Mouse (Mus musculus) spleen, postnatal 36 days (tissue): ENCODE data around the gene Nacad.

Experiments used
- DNase-seq, 2 experiments: peaks; one replicate each; pipeline ENCODE4 v3.0.0; 2022; ENCODE audit warnings: low spot score in 2 of 2, mixed read lengths in 1 of 2

Nacad gene

GRCm38 (mm10) chr11:6581560-6581959, 24.3 kb downstream of the Nacad start:
- DNase-seq: peak; percentile 73 to 75

GRCm38 (mm10) chr11:6580065-6580750, 25.6 kb downstream of the Nacad start:
- no peak for DNase-seq

- DNase-seq: no peak
Observed at GRCm38 (mm10) chr11:6579361-6579760, 26.5 kb downstream of the Nacad start.

- peak; percentile 59 to 60 for DNase-seq
Observed at GRCm38 (mm10) chr11:6576151-6576550, 29.7 kb downstream of the Nacad start.

- no peak for DNase-seq
Observed at GRCm38 (mm10) chr11:6569410-6569777, 36.5 kb downstream of the Nacad start.

GRCm38 (mm10) chr11:6568584-6569409, 37.1 kb downstream of the Nacad start:
- no peak for DNase-seq

- no peak for DNase-seq
Observed at GRCm38 (mm10) chr11:6567951-6568350, 37.9 kb downstream of the Nacad start.

GRCm38 (mm10) chr11:6566496-6566895, 39.4 kb downstream of the Nacad start:
- DNase-seq: no peak

GRCm38 (mm10) chr11:6563201-6563600, 42.7 kb downstream of the Nacad start:
- DNase-seq: no peak

GRCm38 (mm10) chr11:6562359-6562758, 43.5 kb downstream of the Nacad start:
- DNase-seq: peak; percentile 67 to 69

- no peak for DNase-seq
Observed at GRCm38 (mm10) chr11:6561474-6561873, 44.4 kb downstream of the Nacad start.

GRCm38 (mm10) chr11:6560655-6561360, 45.0 kb downstream of the Nacad start:
- DNase-seq: peak; percentile 72 to 78

- DNase-seq: no peak
Observed at GRCm38 (mm10) chr11:6559996-6560395, 45.9 kb downstream of the Nacad start.

- DNase-seq: no peak
Observed at GRCm38 (mm10) chr11:6558234-6558633, 47.6 kb downstream of the Nacad start.

- DNase-seq: no peak
Observed at GRCm38 (mm10) chr11:6550201-6550600, 55.7 kb downstream of the Nacad start.

- no peak for DNase-seq
Observed at GRCm38 (mm10) chr11:6549770-6550169, 56.1 kb downstream of the Nacad start.
